Mouse (Mus musculus) gastrocnemius, adult 18-20 months (tissue): ENCODE results near the gene Terb1. TPM values are rescaled to one million over a fixed set of nuclear protein-coding genes. Genes with fewer than 3 reads are reported as not detected.

Experiments
- DNase-seq: peaks from one replicate; pipeline ENCODE4 v3.0.0; 2021; ENCODE audit warnings: low spot score
- total RNA-seq, 2 experiments: library from RNA; stranded (reverse); gene quantifications; 2 replicates each; pipeline ENCODE4 v1.2.3; 2021

The Terb1 gene
- total RNA-seq, 2 experiments from 2014 or later: not detected

DNA sequence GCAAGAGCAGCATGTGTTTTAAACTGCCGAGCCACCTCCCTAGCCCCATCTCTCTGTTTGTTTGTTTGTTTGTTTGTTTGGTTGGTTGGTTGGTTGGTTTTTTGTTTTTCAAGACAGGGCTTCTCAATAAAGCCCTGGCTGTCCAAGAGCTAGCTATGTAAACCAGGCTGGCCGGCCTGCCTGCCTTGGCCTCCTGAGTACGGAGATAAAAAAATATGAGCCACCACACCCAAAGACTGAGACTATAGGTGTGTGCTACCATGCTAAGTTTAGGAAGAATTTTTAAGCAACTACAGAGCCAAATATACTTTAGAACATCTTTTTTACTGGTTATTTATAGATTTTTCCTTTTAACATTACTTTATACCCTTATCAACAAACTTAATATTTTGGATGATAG is 57.5 kb downstream of the Terb1 start:
- DNase-seq: no peak

DNA sequence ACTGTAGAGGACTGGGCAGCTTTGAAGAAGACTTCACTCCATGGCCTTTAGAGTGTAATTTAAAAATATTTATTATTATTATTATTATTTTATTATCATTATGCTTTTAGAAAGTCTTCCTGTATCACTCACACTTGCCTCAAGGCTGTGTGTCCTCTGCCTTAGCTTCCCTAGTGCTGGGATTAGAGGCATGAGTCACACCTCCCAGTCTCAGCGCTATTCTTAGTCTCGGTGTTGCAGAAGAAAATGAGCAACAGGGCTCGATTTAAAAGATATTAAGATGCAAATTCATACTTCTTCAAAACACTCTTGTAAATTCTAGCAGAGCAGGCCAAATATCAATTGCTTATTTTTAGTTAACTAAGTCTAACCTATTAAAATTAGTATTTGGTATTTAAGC is 60.9 kb downstream of the Terb1 start:
- DNase-seq: no peak

- no peak for DNase-seq
These were observed 63.7 kb downstream of the Terb1 start for GRCm38 (mm10) chr8:104446016-104446415.

GRCm38 (mm10) chr8:104445248-104445647 is 64.5 kb downstream of the Terb1 start:
- no peak for DNase-seq

DNA sequence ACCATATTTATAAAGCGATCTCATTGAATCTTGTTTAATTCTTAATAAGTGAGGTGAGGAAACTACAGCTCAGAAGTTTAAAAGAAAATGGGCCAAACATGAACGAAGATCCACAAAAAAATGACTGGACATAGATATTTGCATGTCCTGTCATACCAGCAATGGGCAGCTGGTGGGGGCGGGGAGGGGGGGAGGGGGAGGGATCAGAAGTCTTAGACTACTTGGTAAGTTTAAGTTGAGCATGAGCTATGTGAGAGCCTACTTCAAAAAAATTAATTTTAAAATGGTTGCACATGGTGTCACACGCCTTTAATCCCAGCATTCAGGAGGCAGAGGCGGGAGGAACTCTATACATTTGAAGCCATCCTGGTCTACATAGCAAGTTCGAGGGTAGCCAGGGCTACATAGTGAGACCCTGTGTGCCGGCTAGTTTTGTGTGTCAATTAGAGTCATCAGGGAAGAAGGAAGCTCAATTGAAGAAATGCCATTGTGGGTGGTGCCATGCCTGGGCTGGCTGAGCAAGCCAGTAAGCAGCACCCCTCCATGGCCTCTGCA is 66.5 kb downstream of the Terb1 start:
- no peak for DNase-seq

DNA sequence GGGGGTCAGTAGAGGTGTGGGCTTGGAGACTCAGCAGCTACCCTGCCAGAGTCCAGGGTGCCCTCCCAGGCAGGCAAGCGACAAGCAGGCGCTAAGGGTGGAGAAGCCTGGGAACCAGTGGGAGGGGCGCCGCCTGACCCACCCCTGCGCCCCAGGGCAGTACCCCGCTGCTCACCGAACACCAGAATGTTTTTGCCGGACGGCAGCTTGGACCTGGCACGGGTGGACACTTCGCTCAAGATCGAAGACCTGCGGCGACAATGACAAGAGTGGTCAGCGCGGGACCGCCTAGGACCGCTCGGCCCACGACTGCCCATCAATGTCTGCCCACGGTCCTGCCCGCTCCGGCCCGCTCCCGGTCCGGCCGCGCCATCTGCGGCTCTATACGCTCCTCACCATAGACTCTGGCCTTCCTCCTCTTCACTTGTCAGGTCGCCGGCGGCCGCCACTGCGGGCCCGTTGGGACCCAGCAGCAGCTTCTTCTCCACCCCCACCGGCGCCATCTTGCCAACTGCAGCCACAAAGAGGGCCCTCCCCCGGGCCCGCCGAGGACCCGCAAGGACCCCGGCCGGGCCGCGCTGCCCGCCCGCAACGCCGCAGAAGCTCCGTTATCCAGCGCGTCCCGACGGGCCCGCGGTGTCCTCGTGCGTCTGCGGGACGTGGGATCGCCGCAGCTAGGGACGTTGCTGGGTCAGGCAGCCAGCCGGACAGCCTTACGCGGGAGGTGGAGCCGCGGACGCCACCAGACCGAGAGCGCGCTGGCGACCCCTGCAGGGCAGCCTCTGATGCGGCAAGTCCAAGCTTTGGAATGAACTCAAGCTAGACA is 67.2 kb downstream of the Terb1 start, which contains the start of gene Dync1li2:
Gene Dync1li2, minus strand, starts transcription at position 749 of the 826 bp plus-strand sequence.
- DNase-seq: peak; percentile 93

DNA sequence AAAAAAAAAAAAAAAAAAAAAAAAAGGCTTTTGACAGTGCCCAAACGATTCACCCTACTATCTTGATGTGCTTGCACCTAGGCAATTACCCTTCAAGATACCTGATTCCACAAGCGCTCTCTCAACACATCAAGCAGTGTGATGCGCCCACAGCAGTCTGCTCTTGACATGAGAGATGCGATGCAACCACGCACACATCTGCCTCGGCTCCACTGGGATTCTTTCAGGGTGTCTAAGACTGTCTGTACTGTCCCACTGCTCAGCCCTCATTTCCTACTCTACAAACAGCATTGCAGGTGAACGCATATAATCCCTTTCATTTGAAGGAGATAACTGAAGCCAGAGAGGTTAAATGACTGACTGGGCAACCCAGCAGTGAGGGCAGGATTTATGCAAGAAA is 68.1 kb downstream of the Terb1 start:
- no peak for DNase-seq

- DNase-seq: no peak
These were observed 70.2 kb downstream of the Terb1 start for GRCm38 (mm10) chr8:104439461-104439860.

- DNase-seq: no peak
These were observed 72.1 kb downstream of the Terb1 start for GRCm38 (mm10) chr8:104437494-104438135.

GRCm38 (mm10) chr8:104436591-104436990 is 73.1 kb downstream of the Terb1 start:
- DNase-seq: no peak

DNA sequence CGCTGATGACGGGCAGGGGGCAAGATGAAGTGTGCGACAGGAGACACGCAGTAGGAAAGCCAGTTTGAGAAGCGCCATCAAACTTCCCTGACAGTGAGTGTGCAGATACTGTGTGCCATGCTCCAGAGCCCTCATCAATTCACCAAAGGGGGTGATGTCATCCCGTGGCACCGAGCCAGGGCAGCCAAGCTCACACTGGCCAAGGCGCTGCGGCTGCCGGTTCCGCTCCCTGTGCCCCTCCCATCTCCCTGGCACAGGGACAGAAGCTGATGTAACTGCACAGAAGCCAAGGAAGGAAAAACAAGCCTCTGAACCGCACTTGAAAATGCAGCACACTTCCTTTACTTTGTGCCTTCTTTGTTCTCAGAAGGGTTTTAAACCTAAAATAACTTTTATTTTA is 73.7 kb downstream of the Terb1 start:
- peak; percentile 98 for DNase-seq

DNA sequence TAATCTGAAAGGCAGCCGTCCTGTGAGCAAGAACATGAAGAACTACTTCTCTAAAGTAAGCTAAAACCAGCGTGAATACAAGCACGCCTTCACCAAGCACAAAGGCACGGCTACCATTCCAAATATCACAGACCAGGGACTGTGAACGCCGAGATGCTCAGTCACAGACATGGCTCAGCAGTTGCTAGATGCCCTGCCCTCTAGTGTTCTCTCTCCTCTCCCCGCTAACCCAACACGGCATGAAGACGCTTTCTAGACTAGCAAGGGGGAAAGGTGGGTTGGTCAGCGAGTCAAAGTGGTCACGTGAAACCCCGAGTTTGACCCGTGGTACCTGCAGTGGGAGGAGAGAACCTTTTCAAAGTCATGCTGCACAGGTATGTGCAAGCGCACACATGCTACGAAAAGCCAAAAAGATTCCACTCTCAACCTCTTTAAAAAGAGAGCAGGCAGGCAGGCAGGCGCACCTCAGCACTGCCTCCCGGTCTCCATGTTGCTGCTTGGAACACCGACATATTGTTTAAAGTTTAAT is 74.8 kb downstream of the Terb1 start:
- no peak for DNase-seq

- DNase-seq: no peak
These were observed 75.4 kb downstream of the Terb1 start for GRCm38 (mm10) chr8:104434275-104434674.

DNA sequence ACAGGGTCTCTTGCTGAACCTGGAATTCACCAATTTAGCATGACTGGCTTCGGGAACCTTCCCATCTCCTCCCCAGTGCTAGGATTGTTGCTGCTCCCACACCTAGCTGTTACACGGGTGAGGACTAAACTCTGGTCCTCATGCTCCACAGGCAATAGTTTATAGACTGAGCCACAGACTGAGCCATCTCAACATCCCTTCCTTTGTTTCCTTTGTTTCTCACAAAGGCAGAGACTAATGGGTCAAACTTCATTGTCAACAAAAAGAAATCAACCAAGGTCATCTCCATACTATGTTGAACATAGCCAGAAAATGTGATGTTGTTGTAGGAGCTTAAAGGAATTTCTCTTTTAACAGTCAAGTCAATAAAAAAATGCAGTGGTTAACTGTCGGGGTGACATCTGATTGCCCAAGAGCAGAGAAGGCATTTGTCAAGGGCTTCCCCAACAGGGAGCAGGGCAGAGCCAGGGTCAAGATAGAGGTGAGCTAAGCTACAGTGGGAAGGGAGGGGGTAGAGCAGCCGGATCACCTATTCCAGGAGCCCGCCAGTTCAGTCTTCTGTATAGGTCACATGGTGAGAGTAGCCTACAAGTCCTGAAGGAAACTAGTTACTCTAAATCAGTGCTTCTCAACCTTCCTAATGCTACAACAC is 76.4 kb downstream of the Terb1 start:
- no peak for DNase-seq

- DNase-seq: no peak
These were observed 77.1 kb downstream of the Terb1 start for GRCm38 (mm10) chr8:104432656-104433055.

GRCm38 (mm10) chr8:104430230-104430629 is 79.5 kb downstream of the Terb1 start:
- DNase-seq: no peak

DNA sequence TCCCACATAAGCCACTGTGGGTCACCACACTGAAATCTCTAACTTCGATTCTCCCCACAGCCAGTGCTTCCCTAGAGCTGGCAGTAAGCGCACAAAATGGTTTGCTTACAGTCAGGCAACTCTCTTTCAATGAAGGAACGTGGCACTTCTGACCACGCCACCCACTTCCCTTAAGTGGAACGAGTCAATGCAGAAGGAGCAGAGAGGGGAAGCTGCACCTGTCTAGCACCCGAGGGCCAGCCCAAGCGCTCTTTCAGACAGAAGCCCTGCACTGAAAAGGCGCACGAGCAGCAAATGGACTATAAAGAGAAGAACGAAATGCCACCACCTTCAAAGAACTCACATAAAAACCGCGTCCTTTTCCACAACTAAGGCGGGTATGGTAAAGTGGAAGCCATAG is 82.0 kb downstream of the Terb1 start:
- DNase-seq: no peak

DNA sequence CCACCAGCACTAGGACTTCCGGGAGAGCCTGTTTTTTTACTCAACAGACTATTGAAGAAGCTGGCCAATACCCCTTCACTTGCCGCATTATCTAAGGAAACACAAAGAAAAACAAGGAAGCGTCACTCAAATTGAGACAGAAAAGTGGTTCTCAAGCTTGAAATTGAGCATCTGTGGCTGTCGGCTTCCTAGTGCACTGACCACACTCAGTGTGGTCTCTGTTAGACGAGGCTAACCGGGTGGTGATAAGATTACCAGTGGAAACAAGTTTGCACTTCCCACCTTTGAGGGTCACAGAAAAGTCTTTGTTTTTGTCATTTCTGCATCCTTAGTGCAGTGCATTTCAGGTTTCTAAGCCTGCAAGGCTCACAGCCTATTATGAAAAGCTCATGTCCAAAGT is 87.4 kb downstream of the Terb1 start:
- no peak for DNase-seq

DNA sequence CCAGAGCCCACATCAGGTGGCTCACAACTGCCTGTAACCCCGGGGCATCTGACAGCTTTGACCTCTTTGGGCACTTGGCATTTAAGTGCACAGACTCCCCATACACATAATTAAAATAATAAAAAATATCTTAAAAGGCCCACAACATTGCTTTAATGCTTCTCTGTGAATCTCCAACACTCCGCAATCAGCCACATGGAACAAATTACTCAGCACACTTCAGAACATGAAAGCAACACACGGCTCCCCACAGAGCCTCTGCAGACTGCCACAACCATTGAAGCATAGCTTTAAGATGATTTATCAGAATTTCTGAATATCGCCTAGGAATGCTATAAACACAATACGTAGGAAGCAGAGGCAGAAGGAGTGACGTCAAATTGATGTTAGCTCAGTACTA is 93.7 kb downstream of the Terb1 start:
- DNase-seq: no peak

GRCm38 (mm10) chr8:104414204-104414603 is 95.5 kb downstream of the Terb1 start:
- DNase-seq: no peak

GRCm38 (mm10) chr8:104413770-104414169 is 95.9 kb downstream of the Terb1 start:
- DNase-seq: no peak
